Mouse (Mus musculus) neutrophil, adult 5-6 weeks (primary cell): ENCODE results near the gene Dmxl2. TPM values are rescaled to one million over a fixed set of nuclear protein-coding genes. Genes with fewer than 3 reads are reported as not detected.

Source experiments
- ATAC-seq: fragments of 151-379, 151-347 bp; 2 replicates; pipeline ENCODE4 v1.8.0; 2017; ENCODE audit warnings: mild to moderate bottlenecking, moderate TSS enrichment; ENCODE audit not compliant: insufficient number of reproducible peaks, poor library complexity, low FRiP score, severe bottlenecking; ENCODE audit errors: extremely low read depth
- total RNA-seq: library from RNA; stranded (forward); fragments of 200-1000 nt; gene quantifications from 2 replicates; pipeline ENCODE4 v1.2.3, GENCODE M21; 2017

Gene Dmxl2
- total RNA-seq, result 117 and 119 TPM in 2 replicates

DNA sequence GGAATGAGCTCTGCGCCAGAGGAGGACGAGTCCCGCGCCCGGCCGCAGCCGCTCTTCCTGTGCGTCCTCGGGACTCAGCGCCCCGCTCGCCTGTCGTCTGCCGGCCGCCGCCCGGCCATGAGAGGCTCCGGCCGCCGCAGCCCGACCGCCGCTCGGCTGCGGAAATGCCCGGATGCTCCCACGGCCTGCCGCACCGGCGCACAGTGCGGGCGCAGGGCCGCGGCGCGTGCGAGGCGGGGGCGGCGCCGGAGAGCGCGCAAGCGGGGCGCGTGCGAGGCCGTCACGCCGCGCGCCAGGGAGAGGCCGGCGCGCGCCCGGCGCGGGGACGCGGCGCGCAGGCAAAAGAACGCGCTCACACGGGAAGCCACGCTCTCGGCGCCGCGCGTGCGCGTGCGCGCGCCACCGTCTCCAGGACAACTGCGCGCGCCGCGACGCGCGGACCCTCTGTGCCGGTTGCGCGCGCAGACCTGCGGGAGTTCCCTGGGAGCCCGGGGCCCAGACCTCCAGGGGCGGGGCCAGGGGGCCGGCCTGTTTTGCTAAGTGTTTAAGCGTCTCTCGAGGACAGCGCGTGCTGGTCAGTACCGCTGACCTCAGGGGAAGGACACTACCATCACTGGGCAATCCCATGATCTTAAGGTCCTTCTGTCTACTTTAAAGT, at the start of gene Dmxl2:
Gene Dmxl2, minus strand, starts transcription at position 174 of the 658 bp plus-strand sequence.
- peak; percentile 75 for ATAC-seq

GRCm38 (mm10) chr9:54549433-54549832, 48.0 kb upstream of the Dmxl2 start:
- no peak for ATAC-seq

DNA sequence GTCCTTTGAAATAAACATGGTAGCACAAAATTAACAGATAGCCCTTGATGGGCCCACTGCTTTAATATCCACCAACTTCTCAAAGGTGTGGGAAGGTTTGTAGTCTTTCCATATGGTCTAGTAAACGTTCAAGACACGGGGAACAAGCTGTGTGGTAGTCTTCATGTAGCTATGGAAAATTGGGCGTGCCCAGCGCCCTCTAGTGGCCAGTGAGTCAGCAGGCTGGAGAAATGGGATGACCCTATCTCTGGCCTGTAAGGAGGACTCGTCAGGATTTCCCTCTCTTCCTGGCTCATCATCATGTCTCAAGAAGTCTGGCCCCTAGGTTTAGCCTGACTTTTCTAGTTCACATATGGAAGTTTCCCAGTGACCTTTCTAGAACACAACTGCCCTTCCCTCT, 46.1 kb upstream of the Dmxl2 start:
- 0 out of 2 replicates have a peak, but pooled peaks have one; percentile 31 for ATAC-seq

- no peak for ATAC-seq
Observed at GRCm38 (mm10) chr9:54544954-54545315, 43.5 kb upstream of the Dmxl2 start.

DNA sequence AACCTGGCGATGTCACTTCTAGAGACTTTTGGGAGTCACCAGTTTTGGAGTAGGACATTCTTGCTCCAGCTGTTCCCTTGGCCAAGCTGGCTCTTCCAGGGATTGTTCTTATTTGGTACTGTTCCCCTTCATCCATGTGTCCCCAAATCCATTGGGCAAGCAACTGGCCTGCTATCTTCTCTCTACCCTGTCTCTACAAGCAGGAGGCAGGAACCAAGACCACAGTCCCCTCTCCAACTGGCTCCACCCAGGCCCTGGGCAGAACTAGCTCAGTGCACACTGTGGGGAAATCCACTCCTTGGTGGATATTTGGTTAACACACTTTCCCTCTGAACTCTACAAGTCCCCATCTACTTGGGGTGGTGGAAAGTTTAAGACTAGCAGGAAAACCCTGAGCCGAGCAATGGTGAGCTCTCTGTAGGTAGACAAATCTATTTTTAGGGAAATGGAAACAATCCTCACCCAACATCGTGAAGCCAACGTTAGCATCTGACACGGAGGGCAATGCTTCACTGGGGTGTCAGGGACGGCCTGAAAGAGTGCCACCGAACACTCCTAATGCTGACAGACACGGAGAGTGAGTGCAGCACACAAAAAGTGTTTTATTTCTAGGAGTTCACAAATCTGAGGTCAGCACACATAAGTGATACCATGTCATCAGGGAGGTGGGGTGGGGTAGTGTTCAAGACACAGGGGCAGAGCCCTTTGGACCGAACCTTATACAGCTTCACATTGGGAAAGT, 43.0 kb upstream of the Dmxl2 start:
- no peak for ATAC-seq

GRCm38 (mm10) chr9:54540801-54541200, 39.4 kb upstream of the Dmxl2 start:
- ATAC-seq, result no peak

DNA sequence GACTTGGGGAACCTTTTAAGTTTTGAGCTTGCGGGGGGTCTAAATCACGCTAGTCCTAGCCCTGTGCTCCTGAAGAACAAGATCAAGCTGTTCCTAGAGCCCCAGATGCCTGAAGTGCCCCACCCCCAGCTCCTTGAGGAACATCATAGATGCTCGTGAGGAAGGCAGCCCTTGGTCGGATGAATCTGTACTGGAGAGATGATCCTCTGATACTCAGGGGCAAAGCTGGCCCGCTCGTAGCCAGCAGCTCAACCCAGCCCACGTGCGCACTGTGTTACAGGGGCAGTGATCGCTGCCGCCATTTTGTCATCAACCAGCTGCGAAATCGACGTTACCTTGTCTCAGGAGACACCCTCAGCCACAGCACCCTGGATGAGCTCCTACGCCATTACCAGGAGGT, 37.3 kb upstream of the Dmxl2 start, which contains the start of gene Sh2d7:
Gene Sh2d7, plus strand, starts transcription at position 301 of the 400 bp plus-strand sequence.
- ATAC-seq, result no peak

DNA sequence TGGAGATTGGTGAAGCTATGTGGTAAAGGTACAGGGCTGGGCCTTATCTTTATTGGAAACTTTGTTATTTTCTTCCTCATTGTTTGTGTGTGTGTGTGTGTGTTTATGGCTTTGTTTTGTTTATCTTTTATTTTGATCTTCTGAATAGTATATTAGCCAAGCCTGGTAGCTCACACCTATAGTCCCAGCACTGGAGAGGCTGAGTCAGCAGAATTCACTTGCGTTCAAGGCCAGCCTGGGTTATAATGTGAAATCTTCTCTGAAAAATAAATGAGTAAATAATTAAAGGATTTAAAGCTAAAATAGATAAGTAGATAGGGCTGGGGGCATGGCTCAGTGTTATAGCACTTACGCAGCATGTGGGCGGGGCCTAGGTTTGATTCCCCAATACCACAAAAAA, 36.8 kb upstream of the Dmxl2 start:
- no peak for ATAC-seq

- ATAC-seq, result no peak
Observed at GRCm38 (mm10) chr9:54537480-54537879, 36.1 kb upstream of the Dmxl2 start.

DNA sequence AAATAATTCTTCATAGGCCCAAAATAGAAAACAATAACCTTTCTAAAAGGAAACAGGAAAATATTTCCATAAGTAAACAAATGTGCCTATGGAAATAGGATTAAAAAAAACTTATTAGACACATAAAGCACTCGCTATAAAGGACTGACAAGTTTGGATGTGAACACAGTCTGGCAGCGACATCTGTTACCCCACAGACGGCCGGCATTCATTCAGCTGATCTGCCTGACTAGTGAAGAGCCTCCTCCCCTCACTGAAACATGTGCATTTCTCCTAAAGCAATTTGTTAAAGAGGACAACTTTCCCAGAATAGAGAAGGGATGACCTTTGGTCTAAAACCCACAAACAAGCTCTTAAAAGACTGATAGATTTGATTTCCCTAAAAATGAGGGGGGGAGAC, 35.6 kb upstream of the Dmxl2 start:
- no peak for ATAC-seq

DNA sequence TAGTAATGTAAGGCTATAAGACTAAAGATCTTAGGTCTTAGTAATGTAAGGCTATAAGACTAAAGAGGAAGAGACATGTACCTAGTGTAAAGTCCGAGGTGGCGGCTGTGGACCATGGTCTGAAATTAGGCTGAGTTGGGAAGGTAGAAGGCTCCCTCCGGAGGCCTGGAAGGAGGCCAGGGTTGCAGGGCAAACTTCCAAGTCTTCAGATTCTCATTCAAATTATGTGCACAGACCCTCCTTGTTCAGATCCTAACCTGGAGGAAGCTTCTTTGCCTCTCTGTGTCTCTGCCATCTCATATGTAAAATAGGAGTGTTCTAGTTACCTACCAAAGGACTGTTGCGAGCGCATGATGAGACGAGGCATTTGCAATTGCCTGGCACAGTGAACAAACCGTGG, 34.8 kb upstream of the Dmxl2 start:
- ATAC-seq, result no peak

DNA sequence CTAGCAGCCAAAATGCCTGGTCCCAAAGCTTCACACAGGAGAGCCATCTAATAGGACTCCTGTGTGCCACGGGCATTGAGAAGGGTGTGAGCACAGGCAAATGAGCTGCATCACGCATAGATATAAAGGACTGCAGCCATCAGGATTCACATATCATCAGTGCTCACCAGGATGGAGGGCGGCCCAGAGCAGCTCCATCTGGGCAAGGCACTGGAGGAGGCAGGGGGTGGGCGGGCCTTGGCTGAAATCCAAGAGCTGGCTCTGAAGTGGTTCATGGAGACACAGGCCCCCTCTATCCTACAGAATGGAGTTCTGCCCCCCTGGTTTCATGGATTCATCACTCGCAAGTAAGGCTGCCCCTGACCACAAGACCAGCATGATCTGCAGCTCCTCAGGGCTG, 32.5 kb upstream of the Dmxl2 start:
- ATAC-seq, result no peak

- peak; percentile 13; the same call in 1 of the 2 replicates for ATAC-seq
Observed at GRCm38 (mm10) chr9:54532926-54533325, 31.5 kb upstream of the Dmxl2 start.

DNA sequence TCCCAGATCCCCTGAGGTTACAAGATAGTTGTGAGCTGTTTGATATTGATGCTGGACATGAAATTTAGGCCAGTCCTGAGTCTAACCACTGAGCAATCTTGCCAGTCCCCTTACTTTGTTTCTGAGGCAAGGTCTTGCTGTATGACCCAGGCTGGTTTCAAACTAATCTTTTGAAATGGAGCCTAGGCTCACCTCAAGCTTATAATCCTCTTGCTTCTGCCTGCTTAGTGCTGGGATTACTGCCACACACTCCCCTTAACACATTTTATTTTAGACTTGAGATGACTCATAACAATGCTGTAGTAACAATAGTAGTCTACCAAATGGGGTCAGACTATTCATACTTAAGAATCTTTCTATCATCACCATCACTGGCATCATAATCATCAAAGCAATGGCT, 30.0 kb upstream of the Dmxl2 start:
- ATAC-seq, result no peak

DNA sequence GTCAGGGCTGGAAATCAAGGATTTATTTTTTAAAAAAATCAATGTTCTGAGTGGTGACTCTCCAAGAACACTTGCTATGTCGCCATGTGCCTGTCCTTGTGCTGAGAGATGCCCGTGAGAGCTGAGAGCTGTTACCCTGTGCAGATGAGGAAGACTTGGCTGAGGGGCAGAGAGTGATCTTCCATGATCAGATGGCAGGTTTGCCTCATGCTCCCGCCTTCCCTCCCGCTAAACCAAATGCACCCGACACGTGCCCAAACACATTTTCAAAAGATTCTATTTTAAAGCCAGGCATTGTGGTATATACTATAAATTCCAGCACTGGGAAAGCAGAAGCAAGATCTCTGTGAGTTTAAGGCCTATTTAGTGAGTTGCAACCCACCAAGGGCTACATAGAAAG, 29.4 kb upstream of the Dmxl2 start:
- no peak for ATAC-seq

GRCm38 (mm10) chr9:54529950-54530349, 28.5 kb upstream of the Dmxl2 start:
- ATAC-seq, result no peak

DNA sequence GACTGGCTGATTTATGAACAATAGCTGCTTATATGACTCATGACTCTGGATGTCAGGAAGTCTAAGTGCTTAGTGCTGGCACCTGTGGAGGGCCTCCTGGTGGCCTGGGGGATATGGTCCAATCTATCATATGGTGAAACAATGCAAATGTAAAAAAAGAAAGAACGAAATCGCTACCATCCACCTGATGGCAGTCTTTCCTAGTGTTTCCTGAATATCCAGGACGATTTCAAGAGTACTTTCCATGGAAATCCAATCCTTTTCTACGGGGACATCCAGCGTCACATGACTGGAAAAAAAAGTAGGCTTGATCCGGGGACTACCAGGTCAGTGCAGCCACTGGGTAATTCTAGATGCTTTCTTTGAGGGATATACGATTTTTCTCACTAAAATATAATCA, 26.3 kb upstream of the Dmxl2 start:
- no peak for ATAC-seq

DNA sequence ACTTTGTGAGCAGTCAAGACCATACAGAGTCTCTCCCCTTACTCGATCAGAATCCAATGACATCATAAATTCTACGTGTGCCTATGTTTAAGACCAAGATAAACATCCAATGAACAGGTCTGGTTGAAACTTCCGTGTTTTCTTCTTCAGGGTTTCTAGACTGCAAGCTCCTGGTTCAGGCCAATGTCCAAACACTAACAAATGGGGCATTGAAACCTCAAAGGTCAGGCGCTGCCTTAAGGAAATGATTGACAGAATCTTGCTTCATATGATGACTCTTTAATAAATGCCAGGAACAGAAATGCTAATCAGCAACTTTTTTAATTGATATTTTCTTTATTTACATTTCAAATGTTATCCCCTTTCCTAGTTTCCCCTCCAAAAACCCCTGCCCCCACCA, 18.9 kb upstream of the Dmxl2 start:
- ATAC-seq, result no peak

DNA sequence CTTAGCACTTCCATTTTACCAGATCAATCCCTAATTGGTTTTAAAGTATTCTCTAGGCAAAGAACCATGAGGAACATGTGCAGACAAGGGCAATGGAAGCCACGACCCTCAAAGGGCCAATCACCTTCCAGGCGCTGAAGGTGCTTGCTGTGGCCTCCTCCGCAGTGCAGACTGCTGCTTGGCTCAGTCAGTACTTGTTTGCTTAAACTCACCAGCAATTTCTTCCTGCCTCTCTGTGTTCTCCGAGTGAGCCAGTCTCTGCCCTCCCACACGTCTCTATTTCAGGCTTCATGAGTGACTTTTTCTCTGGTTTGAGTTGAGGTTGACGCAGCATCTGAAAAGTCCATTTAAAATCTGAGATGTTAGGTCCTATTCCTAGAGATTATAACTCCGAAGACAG, 17.5 kb upstream of the Dmxl2 start:
- no peak for ATAC-seq

- no peak for ATAC-seq
Observed at GRCm38 (mm10) chr9:54515991-54516390, 14.6 kb upstream of the Dmxl2 start.

DNA sequence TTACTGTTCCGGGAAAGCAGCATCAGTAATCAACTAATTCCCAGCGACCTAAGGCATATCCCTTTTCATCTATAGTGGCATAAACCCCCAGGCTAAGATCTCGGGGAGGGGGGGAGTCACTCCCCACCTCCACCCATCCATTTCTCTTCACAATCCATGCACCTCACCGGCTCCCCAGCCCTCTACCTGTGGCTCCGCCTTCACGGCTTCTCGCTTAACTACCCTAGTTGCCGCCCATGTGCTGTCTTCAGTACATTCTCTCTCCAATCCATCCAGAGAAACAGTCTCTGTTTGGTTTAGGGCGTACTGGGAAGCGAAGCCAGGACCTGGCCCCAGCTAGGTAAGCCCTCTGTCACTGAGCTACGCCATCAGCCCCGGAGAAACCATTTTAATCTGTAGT, 1.4 kb upstream of the Dmxl2 start:
- ATAC-seq, result no peak
